Mouse (Mus musculus) heart, embryonic 10.5 days (tissue): ENCODE measurements around the gene Rnf20. TPM values are rescaled to one million over a fixed set of nuclear protein-coding genes. Genes with fewer than 3 reads are reported as not detected.
"Not testable (repeated sequence)": the region's sequence is repeated elsewhere in the genome, so short reads cannot be mapped to it uniquely, and the experiment has no call there.

Source experiments
- DNase-seq: peaks from one replicate; pipeline ENCODE4 v3.0.0-alpha.2; 2017; ENCODE audit warnings: low spot score
- H3K27ac ChIP-seq: fragments of 300-500 bp; sonication (generic); 2 replicates; pipeline ENCODE4 v1.5.1; 2016; ENCODE audit warnings: mild to moderate bottlenecking
- H3K27me3 ChIP-seq: fragments of 300-500 bp; sonication (generic); 2 replicates; pipeline ENCODE4 v1.6.1; 2016; ENCODE audit warnings: mild to moderate bottlenecking; ENCODE audit not compliant: poor library complexity, insufficient read depth, severe bottlenecking
- H3K36me3 ChIP-seq: fragments of 300-500 bp; sonication (generic); 2 replicates; pipeline ENCODE4 v1.6.1; 2016; ENCODE audit warnings: mild to moderate bottlenecking, moderate library complexity
- H3K4me1 ChIP-seq: fragments of 300-500 bp; sonication (generic); 2 replicates; pipeline ENCODE4 v1.6.1; 2016; ENCODE audit warnings: mild to moderate bottlenecking
- H3K4me3 ChIP-seq: fragments of 300-500 bp; sonication (generic); 2 replicates; pipeline ENCODE4 v1.5.1; 2016; ENCODE audit warnings: mild to moderate bottlenecking, moderate library complexity
- H3K9me3 ChIP-seq: fragments of 300-500 bp; sonication (generic); 2 replicates; pipeline ENCODE4 v1.6.1; 2016; ENCODE audit warnings: mild to moderate bottlenecking, moderate library complexity
- WGBS: fragments of 180-500 bp; shearing (Covaris S2); methylation state at CpG from one replicate; pipeline ENCODE4 v1.1.7; 2016; 5-methylcytosine and 5-hydroxymethylcytosine counted together
- polyA plus RNA-seq: library from polyadenylated mRNA; unstranded; fragments of >200 nt; fragmentation: Nextera tagmentation; extraction: Ambion mirVana; gene quantifications from 2 replicates; pipeline ENCODE4 v1.2.1, GENCODE M21; 2016

Rnf20 gene
- polyA plus RNA-seq, 1 experiment from 2014 or later = 32.8 TPM

- WGBS = 87% methylated on average over 10 of the region's 10 CpGs
- Histone ChIP-seq H3K27ac (no peak overlapping the region), H3K4me3 (no peak overlapping the region), H3K4me1 (no peaks in the 10 kb centered on the region), H3K9me3 (no peaks in the 10 kb centered on the region), H3K36me3 (no peaks in the 10 kb centered on the region), H3K27me3 (no peaks in the 10 kb centered on the region)
- DNase-seq = no peak
Observed at GRCm38 (mm10) chr4:49616924-49617323, 14.9 kb upstream of the Rnf20 start.

GRCm38 (mm10) chr4:49619861-49620260 lies 11.9 kb upstream of the Rnf20 start:
- DNase-seq, H3K4me1 ChIP-seq, H3K9me3 ChIP-seq, H3K4me3 ChIP-seq, H3K27ac ChIP-seq, H3K36me3 ChIP-seq, H3K27me3 ChIP-seq: not testable (repeated sequence)
- 89% methylated on average over 7 of the region's 7 CpGs for WGBS

- Histone ChIP-seq H3K36me3 (no peaks in the 10 kb centered on the region), H3K9me3 (no peaks in the 10 kb centered on the region), H3K4me1 (peaks cover 4% of the 10 kb centered on the region; the same call in 1 of the 2 replicates), H3K27ac (no peak overlapping the region), H3K27me3 (no peaks in the 10 kb centered on the region), H3K4me3 (no peak overlapping the region)
- WGBS = 82% methylated on average over 2 of the region's 2 CpGs
- DNase-seq = no peak
Observed at GRCm38 (mm10) chr4:49622272-49622671, 9.5 kb upstream of the Rnf20 start.

- no peak overlapping the region for H3K4me3 ChIP-seq
- H3K27ac ChIP-seq = no peak overlapping the region
- DNase-seq = no peak
- no peaks in the 10 kb centered on the region for H3K9me3 ChIP-seq
- peaks cover 4% of the 10 kb centered on the region; the same call in 1 of the 2 replicates for H3K4me1 ChIP-seq
- H3K36me3 ChIP-seq = no peaks in the 10 kb centered on the region
- no peaks in the 10 kb centered on the region for H3K27me3 ChIP-seq
- 84% methylated on average over 4 of the region's 4 CpGs for WGBS
Observed at GRCm38 (mm10) chr4:49623916-49624315, 7.9 kb upstream of the Rnf20 start.

- H3K36me3 ChIP-seq, H3K4me3 ChIP-seq: not testable (repeated sequence)
- 71% methylated on average over 4 of the region's 4 CpGs for WGBS
Observed at GRCm38 (mm10) chr4:49624969-49625368, 6.8 kb upstream of the Rnf20 start.

GRCm38 (mm10) chr4:49626973-49627372 lies 4.8 kb upstream of the Rnf20 start:
- no peak for DNase-seq
- Histone ChIP-seq H3K4me3 (no peak overlapping the region), H3K4me1 (peaks cover 4% of the 10 kb centered on the region; the same call in 1 of the 2 replicates), H3K27ac (no peak overlapping the region), H3K9me3 (no peaks in the 10 kb centered on the region), H3K36me3 (no peaks in the 10 kb centered on the region), H3K27me3 (no peaks in the 10 kb centered on the region)
- 4% methylated on average over 3 of the region's 3 CpGs for WGBS

More at GRCm38 (mm10) chr4:49624969-49625368, 6.8 kb upstream of the Rnf20 start:
- H3K4me1 ChIP-seq, H3K9me3 ChIP-seq, H3K27me3 ChIP-seq, H3K27ac ChIP-seq, DNase-seq: not testable (repeated sequence)

- WGBS = 79% methylated on average over 5 of the region's 5 CpGs
- H3K27ac ChIP-seq = no peak overlapping the region
- peaks cover 5% of the 10 kb centered on the region; the same call in 1 of the 2 replicates for H3K36me3 ChIP-seq
- no peaks in the 10 kb centered on the region for H3K27me3 ChIP-seq
- no peaks in the 10 kb centered on the region for H3K9me3 ChIP-seq
- H3K4me3 ChIP-seq = no peak overlapping the region
- H3K4me1 ChIP-seq = peaks cover 4% of the 10 kb centered on the region; the same call in 1 of the 2 replicates
- no peak for DNase-seq
Observed at GRCm38 (mm10) chr4:49628941-49629340, 2.9 kb upstream of the Rnf20 start.

GRCm38 (mm10) chr4:49632139-49632481 lies 304 bp downstream of the Rnf20 start:
- H3K36me3 ChIP-seq = peaks cover 34% of the 10 kb centered on the region; the same call in 1 of the 2 replicates
- DNase-seq = no peak
- peak overlapping the region; percentile 91 for H3K27ac ChIP-seq
- H3K4me1 ChIP-seq = no peaks in the 10 kb centered on the region
- H3K9me3 ChIP-seq = no peaks in the 10 kb centered on the region
- no peaks in the 10 kb centered on the region for H3K27me3 ChIP-seq
- under 1% methylated on average over 30 of the region's 30 CpGs for WGBS
- peak overlapping the region; percentile 92 for H3K4me3 ChIP-seq

- peaks cover 81% of the 10 kb centered on the region for H3K36me3 ChIP-seq
- no peak overlapping the region for H3K27ac ChIP-seq
- H3K4me1 ChIP-seq = no peaks in the 10 kb centered on the region
- no peak overlapping the region for H3K4me3 ChIP-seq
- WGBS = 93% methylated on average over 11 of the region's 11 CpGs
- no peaks in the 10 kb centered on the region for H3K27me3 ChIP-seq
- no peaks in the 10 kb centered on the region for H3K9me3 ChIP-seq
- no peak for DNase-seq
Observed at GRCm38 (mm10) chr4:49637821-49638220, 6.0 kb downstream of the Rnf20 start.

- DNase-seq = no peak
- 54% methylated on average over 2 of the region's 2 CpGs for WGBS
- Histone ChIP-seq H3K36me3 (peaks cover 86% of the 10 kb centered on the region), H3K9me3 (no peaks in the 10 kb centered on the region), H3K4me3 (no peak overlapping the region), H3K27me3 (no peaks in the 10 kb centered on the region), H3K27ac (no peak overlapping the region), H3K4me1 (no peaks in the 10 kb centered on the region)
Observed at GRCm38 (mm10) chr4:49639913-49640312, 8.1 kb downstream of the Rnf20 start.

- Histone ChIP-seq H3K27ac (no peak overlapping the region), H3K4me3 (no peak overlapping the region), H3K4me1 (no peaks in the 10 kb centered on the region), H3K9me3 (no peaks in the 10 kb centered on the region), H3K36me3 (peaks cover 68% of the 10 kb centered on the region), H3K27me3 (no peaks in the 10 kb centered on the region)
- WGBS = 95% methylated on average over 1 of the region's 1 CpGs
- no peak for DNase-seq
Observed at GRCm38 (mm10) chr4:49659421-49659820, 27.6 kb downstream of the Rnf20 start.

GRCm38 (mm10) chr4:49661664-49662063 lies 29.9 kb downstream of the Rnf20 start:
- Histone ChIP-seq H3K27me3 (no peaks in the 10 kb centered on the region), H3K4me1 (no peaks in the 10 kb centered on the region), H3K4me3 (no peak overlapping the region), H3K9me3 (no peaks in the 10 kb centered on the region), H3K36me3 (peaks cover 51% of the 10 kb centered on the region), H3K27ac (no peak overlapping the region)
- WGBS = 93% methylated on average over 9 of the region's 9 CpGs
- DNase-seq = no peak

- Histone ChIP-seq H3K4me3 (no peak overlapping the region), H3K36me3 (peaks cover 45% of the 10 kb centered on the region), H3K4me1 (no peaks in the 10 kb centered on the region), H3K9me3 (no peaks in the 10 kb centered on the region), H3K27ac (no peak overlapping the region), H3K27me3 (no peaks in the 10 kb centered on the region)
- DNase-seq = no peak
- 91% methylated on average over 4 of the region's 4 CpGs for WGBS
Observed at GRCm38 (mm10) chr4:49662231-49662630, 30.4 kb downstream of the Rnf20 start.

GRCm38 (mm10) chr4:49664850-49665249 lies 33.0 kb downstream of the Rnf20 start:
- no peak for DNase-seq
- Histone ChIP-seq H3K4me1 (no peaks in the 10 kb centered on the region), H3K9me3 (no peaks in the 10 kb centered on the region), H3K27me3 (no peaks in the 10 kb centered on the region), H3K36me3 (peaks cover 28% of the 10 kb centered on the region), H3K4me3 (no peak overlapping the region), H3K27ac (no peak overlapping the region)
- WGBS = 68% methylated on average over 5 of the region's 5 CpGs
